Mouse (Mus musculus) urinary bladder, postnatal 36 days (tissue): Measurements from ENCODE around the gene Rdh16f2.
"Not testable (repeated sequence)": the region's sequence is repeated elsewhere in the genome, so short reads cannot be mapped to it uniquely, and the experiment has no call there.

Experiments used
- DNase-seq, 2 experiments: peaks; one replicate each; pipeline ENCODE4 v3.0.0; 2022; ENCODE audit warnings: low spot score in 2 of 2, mixed read lengths in 1 of 2

The Rdh16f2 gene

DNA sequence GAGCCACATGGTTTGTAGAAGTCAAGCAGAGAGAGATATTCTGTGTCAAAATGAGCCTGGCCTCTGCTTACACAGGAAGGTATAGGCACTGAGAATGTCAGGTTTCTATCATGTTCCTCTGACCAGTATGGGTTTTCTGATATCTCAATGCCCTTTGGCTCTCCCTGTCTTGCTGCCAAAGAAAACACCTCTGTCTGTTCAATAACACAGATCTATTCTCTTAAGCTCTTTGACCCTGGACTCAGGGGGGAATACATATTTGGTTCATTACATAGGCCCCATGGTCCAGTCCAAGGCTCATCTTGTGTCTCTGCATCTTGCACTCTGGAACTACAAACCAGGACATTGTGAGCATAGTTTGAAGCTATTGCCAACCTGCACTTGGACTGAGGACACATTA is 22.3 kb downstream of the Rdh16f2 start, which contains the start of gene Rdh7:
TSS of gene Rdh7 (minus strand) at position 213 of the 400 bp plus-strand sequence.
- DNase-seq, result no peak

DNA sequence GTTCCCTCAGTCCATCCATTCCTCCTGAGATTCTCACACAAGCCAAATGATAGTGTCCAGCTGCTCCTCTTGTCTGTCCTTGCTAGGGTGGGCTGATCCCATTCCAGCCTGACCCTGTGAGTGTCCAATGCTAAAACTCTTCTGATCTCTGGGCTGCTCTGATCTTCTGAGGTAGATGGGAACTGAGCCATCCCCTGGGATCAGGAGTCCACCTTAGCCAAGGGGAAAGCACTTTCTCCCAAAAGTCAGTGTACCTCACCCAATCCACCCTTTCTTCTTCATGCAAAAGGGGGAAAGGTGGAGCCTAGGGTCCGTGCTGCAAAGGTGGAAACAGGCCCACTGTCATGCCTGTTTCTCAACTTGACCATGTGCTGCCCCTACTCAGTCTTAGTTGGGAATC is 25.2 kb downstream of the Rdh16f2 start:
- no peak for DNase-seq

DNA sequence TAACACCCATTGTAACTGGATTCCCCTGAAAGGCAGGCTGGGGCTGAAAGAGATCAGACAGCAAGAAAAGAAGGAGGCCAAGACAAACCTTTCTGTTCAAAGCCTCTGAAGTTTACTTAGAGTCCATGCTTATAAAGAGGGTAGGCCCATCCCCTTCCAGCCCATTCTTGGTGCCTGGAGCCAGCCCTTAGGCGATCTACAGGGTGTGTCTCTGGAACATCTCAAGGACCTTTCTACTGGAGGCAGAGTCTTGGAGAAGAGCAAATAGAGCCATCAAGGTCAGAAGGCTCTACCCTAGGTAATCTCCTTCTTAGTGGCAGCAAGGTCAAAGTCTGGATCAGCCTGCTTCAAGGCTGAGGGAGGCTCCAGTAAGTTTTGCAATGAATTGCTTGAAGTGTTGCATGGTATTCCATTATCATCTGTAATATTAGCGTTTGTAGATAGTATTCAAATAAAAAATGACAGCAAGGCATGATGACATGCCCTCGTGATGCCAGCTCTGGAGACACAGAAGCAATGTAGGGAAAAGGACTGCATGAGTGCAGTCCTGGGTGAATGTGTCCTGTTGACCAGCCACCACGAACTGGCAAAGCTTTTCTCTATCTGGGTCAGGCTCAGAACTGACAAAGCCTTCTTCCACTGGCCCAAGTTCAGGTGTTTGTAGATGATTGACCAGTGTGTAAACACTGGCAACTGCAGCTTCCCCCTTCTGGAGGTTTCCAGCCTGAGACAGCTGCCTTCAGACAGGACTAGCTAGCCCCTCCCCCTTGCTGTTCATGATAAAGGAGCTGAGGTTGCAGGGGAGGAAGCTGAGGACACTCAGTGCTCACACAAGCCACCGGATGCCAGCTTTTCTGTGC is 27.1 kb downstream of the Rdh16f2 start:
- peak; percentile 20 to 24 for DNase-seq

DNA sequence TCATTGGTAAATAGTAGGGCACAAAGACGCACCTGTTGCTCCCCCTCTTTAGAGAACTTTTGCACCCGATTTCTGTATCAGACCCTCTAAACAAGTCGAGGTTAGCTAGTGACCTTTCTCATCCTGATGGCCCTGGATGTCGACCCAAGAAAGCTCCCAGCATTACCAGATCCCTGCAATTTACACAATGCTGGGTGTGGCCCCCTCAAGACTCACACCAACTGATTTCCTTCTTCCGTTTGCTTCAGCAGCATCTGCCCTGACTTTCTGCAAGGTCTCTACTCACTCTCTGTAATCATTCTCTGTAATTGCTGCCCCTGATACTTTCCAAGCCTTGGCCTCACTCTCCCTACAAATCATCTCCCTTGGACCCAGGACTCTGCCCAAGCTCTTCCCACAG is 30.4 kb downstream of the Rdh16f2 start:
- DNase-seq, result no peak

DNA sequence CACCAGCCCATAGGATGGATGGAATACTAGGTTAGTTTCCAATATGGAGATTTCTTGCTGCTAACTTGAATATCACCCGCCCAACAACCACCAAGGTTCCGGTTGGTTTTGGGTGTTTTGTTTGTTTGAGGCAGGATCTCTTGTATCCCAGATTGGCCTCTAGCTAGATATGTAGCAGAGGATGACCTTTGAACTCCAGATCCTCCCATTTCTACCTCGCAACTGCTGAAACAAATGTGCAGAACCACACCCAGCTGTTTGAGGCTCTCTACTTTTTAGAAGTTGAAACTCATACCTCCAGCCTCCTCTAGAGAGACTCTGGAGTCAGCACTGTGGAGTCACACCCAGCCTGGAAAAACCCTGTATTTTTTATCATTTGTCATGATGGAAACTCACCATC is 31.2 kb downstream of the Rdh16f2 start:
- no peak for DNase-seq

DNA sequence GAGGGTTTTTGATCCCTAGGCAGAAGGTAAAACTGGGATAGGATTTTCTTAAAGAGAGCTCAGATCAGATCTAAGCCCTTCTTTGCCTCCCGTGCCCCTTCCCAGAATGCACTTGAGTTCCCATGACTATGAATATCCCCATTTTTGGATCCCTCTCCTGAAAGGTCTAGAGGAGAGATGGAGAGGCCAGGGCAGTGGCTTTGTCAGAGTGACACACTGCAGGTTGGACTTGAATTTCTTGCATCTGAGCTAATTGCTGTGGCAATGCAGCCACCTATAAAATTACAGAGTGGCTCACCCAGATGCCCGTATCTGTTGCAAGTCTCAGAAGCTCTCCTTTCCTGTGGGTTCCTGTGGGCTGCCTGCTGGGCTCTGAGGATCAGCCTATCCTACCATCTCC is 31.9 kb downstream of the Rdh16f2 start, which contains the start of gene Sdr9c7:
TSS of gene Sdr9c7 (plus strand) at position 301 of the 400 bp plus-strand sequence.
- no peak for DNase-seq

DNA sequence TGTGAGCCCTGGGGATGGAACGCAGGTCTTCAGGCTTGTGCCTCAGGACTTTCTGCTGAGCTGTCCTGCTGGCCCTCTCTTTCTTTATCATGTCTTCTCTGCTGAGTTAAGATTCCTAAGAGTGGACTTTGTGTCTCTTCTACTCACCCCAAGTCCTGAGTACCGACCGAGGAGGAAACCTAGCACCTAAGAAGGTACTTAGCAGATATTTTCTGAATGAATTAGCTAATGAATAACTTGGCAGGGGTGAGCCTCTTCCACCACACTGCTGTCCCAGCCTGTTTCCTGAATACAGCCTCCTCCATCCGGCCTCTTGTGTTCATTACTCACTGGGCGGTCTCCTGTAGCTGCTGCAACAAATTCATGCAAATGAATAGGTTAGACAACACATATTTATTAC is 33.5 kb downstream of the Rdh16f2 start:
- DNase-seq, result no peak

DNA sequence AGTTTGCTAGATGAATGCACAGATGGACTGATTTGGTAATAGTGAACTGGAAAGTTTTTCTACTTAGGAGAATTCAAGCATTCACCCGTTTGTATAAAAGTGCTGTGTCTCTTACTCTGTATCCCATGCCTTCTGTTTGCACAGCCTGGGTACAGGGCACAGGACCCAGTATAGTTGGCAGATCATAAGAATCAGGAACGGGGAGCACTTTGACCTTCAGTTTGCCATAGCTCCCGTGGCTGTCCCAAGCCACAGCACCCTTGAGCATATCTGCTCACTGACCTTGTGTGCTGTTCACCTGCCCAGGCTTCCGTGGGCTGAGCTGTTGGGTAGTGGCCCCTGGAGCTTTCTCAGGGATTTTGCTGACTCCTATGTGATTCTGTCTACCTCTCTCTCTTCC is 35.5 kb downstream of the Rdh16f2 start:
- no peak for DNase-seq

DNA sequence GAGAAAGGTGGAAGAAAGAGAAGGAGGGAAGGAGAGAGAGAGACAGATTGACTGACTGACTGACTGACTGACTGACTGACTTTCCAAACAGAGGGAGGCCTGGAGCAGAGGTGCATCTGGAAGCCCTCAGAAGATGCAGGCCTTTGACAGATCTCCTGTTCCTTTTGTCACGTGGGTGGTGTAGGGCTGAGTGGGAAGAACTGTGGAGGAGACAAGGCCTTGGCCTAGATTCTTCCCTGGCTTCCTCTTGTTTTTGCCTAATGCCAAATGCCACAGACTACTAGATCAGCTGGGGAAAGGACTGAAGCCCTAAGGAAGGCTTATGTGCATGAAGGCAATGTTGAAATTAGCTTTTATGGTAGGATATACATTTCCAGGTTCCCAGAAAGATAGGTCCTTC is 36.8 kb downstream of the Rdh16f2 start:
- no peak for DNase-seq

DNA sequence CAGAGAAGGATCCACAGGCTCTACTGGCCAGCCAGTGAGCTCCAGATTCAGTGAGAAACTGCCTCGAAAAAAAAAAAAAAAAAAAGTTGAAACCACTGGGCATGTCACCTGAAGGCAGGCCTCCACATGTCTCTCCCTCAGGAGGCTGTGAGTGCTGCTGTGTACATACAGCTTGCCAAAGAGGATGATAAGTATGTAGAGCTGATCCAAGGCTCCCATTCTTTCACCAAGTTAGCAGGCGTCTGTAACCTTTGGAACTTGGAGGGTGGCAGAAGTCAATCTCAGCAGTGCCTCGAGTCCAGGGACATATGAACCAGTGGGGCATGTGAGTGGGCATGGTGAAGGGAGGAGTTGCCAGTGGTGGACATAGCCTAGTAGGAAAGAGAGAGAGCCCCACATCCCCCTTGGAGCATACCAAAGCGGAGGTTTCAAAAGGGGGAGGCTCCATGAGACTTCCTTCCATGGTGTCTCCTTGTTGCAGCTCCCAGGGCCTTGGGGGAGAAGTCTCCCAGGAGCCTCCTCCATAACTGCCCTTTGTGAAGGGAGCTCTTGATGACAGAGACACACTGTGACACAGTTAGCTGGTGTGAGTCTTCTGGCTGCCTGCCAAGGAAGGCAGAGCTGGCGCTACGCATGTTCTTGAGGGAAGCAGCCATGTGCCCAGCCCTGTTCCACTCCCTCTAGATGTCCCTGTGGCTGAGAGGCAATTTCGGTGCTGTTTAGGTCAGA is 38.6 kb downstream of the Rdh16f2 start:
- peak; percentile 68 to 73 for DNase-seq

DNA sequence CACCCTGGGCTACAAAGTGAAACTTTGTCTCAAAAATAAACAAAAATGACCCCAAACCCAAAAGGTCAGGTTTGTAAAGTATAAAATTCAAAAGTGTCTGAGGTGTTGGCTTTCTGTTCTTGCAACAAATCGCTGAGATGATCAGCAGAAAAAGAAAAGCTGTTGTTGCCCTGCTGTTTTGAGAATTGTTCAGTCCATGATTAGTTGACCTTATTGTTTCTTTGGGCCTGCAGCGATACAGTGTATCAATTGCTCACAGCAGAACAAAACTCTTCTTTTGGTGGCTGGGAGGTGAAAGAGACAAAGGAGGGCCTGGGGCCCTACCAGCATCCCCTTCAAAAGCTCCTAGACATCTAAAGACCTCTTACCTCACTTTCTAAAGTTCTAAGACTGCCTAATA is 39.9 kb downstream of the Rdh16f2 start:
- DNase-seq, result no peak

DNA sequence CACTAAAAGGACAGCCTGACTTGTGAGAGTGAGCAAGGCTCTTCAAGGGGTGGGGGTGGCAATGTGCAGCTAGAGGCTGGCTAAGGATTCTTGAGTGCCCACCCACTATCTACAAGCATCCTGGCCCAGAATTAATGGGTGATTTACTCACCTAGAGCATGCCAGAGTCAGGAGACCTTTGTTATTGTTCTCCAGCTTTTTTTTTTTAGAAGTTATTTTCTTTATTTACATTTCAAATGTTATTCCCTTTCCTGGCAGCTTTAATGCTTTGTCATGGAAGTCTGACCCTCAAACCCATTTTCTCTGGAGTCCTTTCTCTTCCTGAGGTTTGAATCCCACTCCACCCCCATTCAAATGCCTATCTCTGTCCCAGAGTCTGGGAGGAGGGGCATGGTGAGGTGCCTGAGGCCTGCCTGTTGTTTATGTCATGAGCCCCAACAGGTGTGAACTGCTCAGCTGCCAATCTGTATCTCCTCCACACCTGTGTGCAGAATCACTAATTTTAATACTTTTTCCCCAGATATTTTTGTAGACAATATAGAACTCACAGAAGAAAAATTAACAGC is 41.2 kb downstream of the Rdh16f2 start:
- DNase-seq, result no peak

DNA sequence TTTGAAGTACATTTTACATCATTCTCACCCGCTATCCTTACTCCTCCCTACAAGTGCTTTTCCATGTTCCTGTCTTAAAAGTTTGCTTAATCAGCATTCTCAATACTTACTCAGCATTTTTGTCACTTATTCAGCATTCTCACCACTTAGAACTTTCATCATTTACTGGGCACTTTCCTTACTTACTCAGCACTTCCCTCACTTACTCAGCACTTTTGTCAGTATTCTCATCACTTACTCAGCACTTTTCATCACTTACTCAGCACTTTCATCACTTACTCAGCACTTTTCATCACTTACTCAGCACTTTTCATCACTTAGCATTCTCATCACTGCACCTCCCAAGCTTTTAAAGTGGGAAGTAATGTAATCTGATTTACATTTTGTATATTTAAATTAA is 49.3 kb downstream of the Rdh16f2 start:
- DNase-seq, result no peak

DNA sequence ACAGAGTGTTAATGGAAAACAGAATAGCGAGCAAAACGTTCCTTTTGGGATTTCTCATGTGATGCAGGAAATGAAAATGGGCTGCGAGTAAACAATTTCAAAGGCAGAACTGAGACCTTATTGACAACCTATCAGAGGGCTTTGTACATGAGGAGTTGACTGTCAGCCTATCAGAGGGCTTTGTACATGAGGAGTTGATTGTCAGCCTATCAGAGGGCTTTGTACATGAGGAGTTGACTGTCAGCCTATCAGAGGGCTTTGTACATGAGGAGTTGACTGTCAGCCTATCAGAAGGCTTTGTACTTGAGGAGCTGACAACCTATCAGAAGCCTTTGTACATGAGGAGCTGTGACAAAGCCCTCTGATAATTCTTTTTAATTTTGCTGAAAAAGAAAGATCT is 50.9 kb downstream of the Rdh16f2 start:
- not testable (repeated sequence) for DNase-seq

DNA sequence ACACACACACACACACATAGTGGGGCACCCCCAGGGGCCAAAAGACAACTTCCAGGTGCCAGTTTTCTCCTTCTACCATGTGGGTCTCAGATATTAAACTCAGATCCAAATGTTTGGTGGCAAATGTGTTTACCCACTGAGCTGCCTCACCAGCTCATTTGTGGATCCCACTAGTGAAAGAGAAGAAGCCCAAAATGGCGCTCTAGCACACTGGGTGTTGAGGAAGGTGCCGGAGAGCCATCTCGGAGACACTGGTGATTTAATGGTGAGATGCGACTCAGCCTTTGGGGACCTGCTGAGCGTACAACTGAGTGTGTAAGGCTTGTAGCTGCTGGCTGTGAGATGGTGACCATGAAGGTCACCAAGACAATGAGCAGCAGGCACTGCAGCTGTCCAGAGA is 51.4 kb downstream of the Rdh16f2 start:
- no peak for DNase-seq

DNA sequence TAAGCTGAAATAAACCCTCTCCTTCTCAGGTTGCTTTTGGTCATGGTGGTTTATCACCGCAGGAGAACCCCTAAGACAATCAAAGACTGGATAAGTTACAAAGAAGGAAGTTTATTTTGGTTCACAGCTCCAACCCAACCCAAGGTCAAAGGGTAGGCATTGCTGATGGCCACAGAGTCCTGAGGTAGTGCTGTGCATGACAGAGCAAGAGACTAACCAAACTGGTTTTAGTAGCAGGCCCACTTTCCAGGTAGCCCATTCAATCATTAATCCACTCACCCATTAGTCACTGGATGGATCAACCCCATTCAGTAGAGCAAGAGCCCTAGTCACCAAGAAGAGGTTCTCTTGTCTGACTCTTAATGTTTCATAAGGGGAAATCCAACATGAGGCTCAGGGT is 56.0 kb downstream of the Rdh16f2 start:
- DNase-seq, result no peak

DNA sequence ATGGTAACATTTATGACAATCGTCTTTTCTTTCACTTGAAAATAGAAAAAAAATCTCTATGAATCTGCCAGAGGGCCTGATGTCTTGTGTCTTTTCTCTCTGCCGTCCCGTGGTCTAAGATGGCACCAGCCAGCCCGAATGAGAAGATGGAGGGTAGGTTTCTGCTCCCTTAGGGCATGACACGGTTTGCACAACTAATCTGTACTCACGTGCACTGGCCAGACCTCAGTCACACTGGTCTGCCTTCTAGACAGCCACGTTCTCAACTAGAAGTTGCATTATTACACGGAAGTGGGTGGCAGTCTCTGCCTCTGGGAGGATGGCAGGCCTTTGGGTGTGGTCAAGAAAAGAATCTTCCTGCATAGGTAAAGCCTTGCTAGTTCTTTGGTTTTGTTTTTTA is 56.8 kb downstream of the Rdh16f2 start:
- DNase-seq, result no peak

DNA sequence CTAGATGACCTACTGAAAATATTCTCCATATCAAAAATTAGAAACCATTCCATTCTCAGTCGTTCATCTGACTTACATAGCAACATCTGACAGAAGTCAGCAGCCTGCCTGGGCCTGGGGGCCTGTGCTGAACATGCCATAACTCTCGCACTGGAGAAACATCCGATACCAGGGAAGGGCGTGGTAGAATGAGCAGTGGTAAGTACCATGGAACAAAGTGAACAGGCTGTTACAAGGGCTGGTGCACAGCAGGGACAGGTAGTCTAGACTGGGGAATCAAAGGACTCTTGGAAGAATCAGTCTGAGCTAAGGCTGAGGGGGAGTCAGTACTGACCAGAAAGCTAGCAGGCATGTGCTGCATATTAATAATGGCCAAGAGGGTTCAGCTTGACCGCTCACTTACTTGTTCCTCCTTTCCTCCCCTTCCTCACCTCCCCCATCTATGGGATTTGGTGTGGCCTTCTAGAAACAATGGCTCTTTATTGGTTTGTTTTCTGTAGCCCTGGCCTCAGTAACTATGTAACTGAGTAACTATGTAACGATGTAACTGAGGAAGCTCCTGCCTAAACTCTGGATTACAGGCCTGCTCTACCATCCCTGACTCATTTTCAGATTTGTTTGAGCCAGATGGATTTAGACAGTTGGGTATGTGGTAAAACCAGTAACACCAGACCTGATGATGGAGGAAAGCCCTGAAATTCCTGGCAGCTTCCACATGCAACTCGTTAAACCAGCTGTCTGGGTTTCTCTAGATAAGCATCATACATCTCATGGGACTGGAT is 58.5 kb downstream of the Rdh16f2 start:
- no peak for DNase-seq
